Comparison of ENCODE assay signal across 22 mouse cellular contexts in the genomic region with DNA sequence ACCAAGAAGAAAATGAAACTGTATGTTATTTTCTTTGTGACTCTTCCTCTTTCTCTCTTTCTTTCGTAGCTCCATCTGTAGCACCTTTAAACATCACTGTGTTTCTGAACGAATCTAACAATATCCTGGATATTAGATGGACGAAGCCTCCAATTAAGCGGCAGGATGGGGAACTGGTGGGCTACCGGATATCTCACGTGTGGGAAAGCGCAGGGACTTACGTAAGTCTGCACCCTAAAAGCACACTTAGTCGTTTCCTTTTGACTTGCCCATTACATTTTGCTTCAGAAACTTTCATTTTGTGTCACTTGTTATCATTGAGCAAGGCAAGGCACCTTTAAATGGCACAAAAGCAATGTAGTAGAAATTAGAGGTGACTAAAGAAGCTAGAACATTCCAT. TPM values are rescaled to one million over a fixed set of nuclear protein-coding genes. Genes with fewer than 3 reads are reported as not detected.
DNase-seq lines count a peak whose midpoint lies in the region; ATAC-seq and TF ChIP-seq lines count a peak whose summit lies in the region.
"Had no signal": no experiment of that assay in that cellular context is flagged by ENCODE, and none has a peak within 500 bp of the region (broad histone marks: within the 10 kb centered on the region; RNA-seq: fewer than 3 reads in every experiment).

No protein-coding gene starts in this region.

- TF ChIP-seq CTCF in CH12.LX (conservative IDR thresholded peaks at IDR 0.05 in 1 of 2, IDR thresholded peaks at IDR 0.05 in 1 of 2; ENCODE audit: low read depth in 2 of 2, low read length in 2 of 2): no peak

- no peaks in the 10 kb centered on the region for H3K79me2 ChIP-seq in CH12.LX (replicated peaks; ENCODE audit: control insufficient read depth, extremely low read depth, insufficient read depth, poor library complexity, severe bottlenecking)

- ATAC-seq in midbrain, embryonic 14.5 days (ENCODE audit: low FRiP score, low TSS enrichment): no peak
- ATAC-seq: activated CD4-positive, CD25-positive, alpha-beta regulatory T cell, adult 4 months; CD4-positive, CD25-positive, alpha-beta regulatory T cell, adult 4 months; Patski had no signal

- dilution Hi-C loops in CH12.LX (cut with MboI; ENCODE audit: extremely low pct_ligation_motif_present, extremely low pct_unique_long_range_greater_than_20kb, low sequenced_read_pairs): no loop called here

- DNase-seq in A20 (ENCODE audit: low read depth, low spot score) (peak; percentile 55), CH12.LX (ENCODE audit: extremely low read depth) (no peak)
- DNase-seq in induced T-regulatory cell, adult 2 months (ENCODE audit: low read depth): peak; percentile 34
- no peak for DNase-seq in embryonic facial prominence, embryonic 10.5 days (ENCODE audit: low spot score)
- no peak for DNase-seq in frontal cortex, postnatal 36 days (ENCODE audit: low spot score in 2 of 2)
- DNase-seq in midbrain, embryonic 14.5 days: no peak
- DNase-seq: adrenal gland, adult 2 months; adrenal gland, adult 8-10 months; adrenal gland, postnatal 10 days; adrenal gland, postnatal 14 days; adrenal gland, postnatal 25 days; adrenal gland, postnatal 36 days; B cell, adult 2 months; cerebellum, adult 11 months; cerebellum, adult 11-12 months; cerebellum, adult 18-20 months; cerebellum, adult 2 months; cerebellum, adult 8-10 months had no signal

- no peak overlapping the region for H3K9ac ChIP-seq in CH12.LX (ENCODE audit: insufficient read depth, low read depth)
- H3K9ac ChIP-seq in midbrain, embryonic 14.5 days (replicated peaks; ENCODE audit: low read length): no peak overlapping the region

- no peak for TF ChIP-seq POLR2A in CH12.LX (IDR thresholded peaks at IDR 0.05; ENCODE audit: low read depth, low read length)

- 92% methylated on average over 9 of the region's 9 CpGs for WGBS in embryonic facial prominence, embryonic 10.5 days
- WGBS in midbrain, embryonic 14.5 days: 92% methylated on average over 9 of the region's 9 CpGs

- no peak overlapping the region for H3K27ac ChIP-seq in CH12.LX (ENCODE audit: insufficient read depth, low read depth)
- H3K27ac ChIP-seq in embryonic facial prominence, embryonic 10.5 days (replicated peaks): no peak overlapping the region
- no peak overlapping the region for H3K27ac ChIP-seq in midbrain, embryonic 14.5 days (replicated peaks; ENCODE audit: low read depth, low read length)

- no peaks in the 10 kb centered on the region for H3K9me3 ChIP-seq in CH12.LX (replicated peaks; ENCODE audit: low read length)
- H3K9me3 ChIP-seq in embryonic facial prominence, embryonic 10.5 days: no peaks in the 10 kb centered on the region
- H3K9me3 ChIP-seq in midbrain, embryonic 14.5 days (ENCODE audit: control insufficient read depth, low read length): no peaks in the 10 kb centered on the region
- H3K9me3 ChIP-seq: G1E had no signal

- H3K4me3 ChIP-seq in CH12.LX (replicated peaks in 1 of 3; ENCODE audit: low read depth in 2 of 3, low read length in 2 of 3, poor library complexity in 1 of 3): no peak overlapping the region
- H3K4me3 ChIP-seq in embryonic facial prominence, embryonic 10.5 days: no peak overlapping the region
- no peak overlapping the region for H3K4me3 ChIP-seq in midbrain, embryonic 14.5 days (replicated peaks; ENCODE audit: low read depth, low read length)

- no peaks in the 10 kb centered on the region for H3K4me1 ChIP-seq in CH12.LX (ENCODE audit: control insufficient read depth in 1 of 2, insufficient read depth in 2 of 2)
- H3K4me1 ChIP-seq in embryonic facial prominence, embryonic 10.5 days: 0 out of 2 replicates have a peak, but pooled peaks cover 3% of the 10 kb centered on the region
- no peaks in the 10 kb centered on the region for H3K4me1 ChIP-seq in midbrain, embryonic 14.5 days (ENCODE audit: control insufficient read depth, insufficient read depth, low read length)

- no peak for TF ChIP-seq EP300 in CH12.LX (IDR thresholded peaks at IDR 0.05; ENCODE audit: low read length)

- H3K36me3 ChIP-seq in CH12.LX (replicated peaks in 1 of 2; ENCODE audit: control insufficient read depth in 1 of 2, insufficient read depth in 1 of 2, low read length in 1 of 2): no peaks in the 10 kb centered on the region
- H3K36me3 ChIP-seq in embryonic facial prominence, embryonic 10.5 days (replicated peaks): peaks cover 76% of the 10 kb centered on the region
- no peaks in the 10 kb centered on the region for H3K36me3 ChIP-seq in midbrain, embryonic 14.5 days (ENCODE audit: control insufficient read depth, insufficient read depth, low read length)
- H3K36me3 ChIP-seq: G1E had no signal

- in situ Hi-C loops in CH12.LX (cut with MboI; ENCODE audit: low pct_ligation_motif_present, low pct_unique_long_range_greater_than_20kb, low sequenced_read_pairs): no loop called here

- no peaks in the 10 kb centered on the region for H3K27me3 ChIP-seq in CH12.LX (replicated peaks)
- no peaks in the 10 kb centered on the region for H3K27me3 ChIP-seq in embryonic facial prominence, embryonic 10.5 days (replicated peaks; ENCODE audit: low read depth, poor library complexity, severe bottlenecking)
- H3K27me3 ChIP-seq in midbrain, embryonic 14.5 days (ENCODE audit: control insufficient read depth, insufficient read depth, low read length): no peaks in the 10 kb centered on the region
- H3K27me3 ChIP-seq: Patski had no signal

- TF ChIP-seq RAD21 in CH12.LX (IDR thresholded peaks at IDR 0.05; ENCODE audit: low read depth, low read length): no peak

- H3K4me2 ChIP-seq in CH12.LX (ENCODE audit: insufficient read depth, low read depth, poor library complexity, severe bottlenecking): peak overlapping the region; percentile 47
- no peak overlapping the region for H3K4me2 ChIP-seq in midbrain, embryonic 14.5 days (ENCODE audit: low read length)

TF ChIP-seq in CH12.LX, 34 proteins besides CTCF, POLR2A, EP300 and RAD21:
- TF ChIP-seq MXI1 (IDR thresholded peaks at IDR 0.05; ENCODE audit: low read depth, low read length) (no peak), IRF4 (IDR thresholded peaks at IDR 0.05; ENCODE audit: low read depth, low read length) (peak; percentile 44; the same call in 1 of the 2 replicates), ETS1 (conservative IDR thresholded peaks at IDR 0.05; ENCODE audit: low read depth, low read length) (no peak), GABPA (IDR thresholded peaks at IDR 0.05; ENCODE audit: insufficient replicate concordance, low read depth, low read length) (no peak), JUN (IDR thresholded peaks at IDR 0.05; ENCODE audit: insufficient read depth, low read depth, low read length) (no peak), USF1 (IDR thresholded peaks at IDR 0.05; ENCODE audit: low read depth, low read length) (no peak), UBTF (IDR thresholded peaks at IDR 0.05; ENCODE audit: low read depth, low read length) (no peak), ZC3H11A (IDR thresholded peaks at IDR 0.05; ENCODE audit: low read depth, low read length) (no peak), RCOR1 (conservative IDR thresholded peaks at IDR 0.05; ENCODE audit: low read depth, low read length) (no peak; the same call in 1 of the 2 replicates), ZNF384 (IDR thresholded peaks at IDR 0.05; ENCODE audit: low read depth, low read length) (no peak), MYC (IDR thresholded peaks at IDR 0.05; ENCODE audit: low read depth, low read length) (no peak), MAZ (IDR thresholded peaks at IDR 0.05; ENCODE audit: low read depth, low read length) (no peak), JUND (conservative IDR thresholded peaks at IDR 0.05; ENCODE audit: low read depth, low read length) (no peak; the same call in 1 of the 2 replicates), BHLHE40 (IDR thresholded peaks at IDR 0.05; ENCODE audit: low read depth, low read length) (peak; percentile 82), NRF1 (IDR thresholded peaks at IDR 0.05; ENCODE audit: low read depth, low read length) (no peak)

RNA-seq across cellular contexts. Expression of a gene that starts 55.9 kb away (rescaled TPM):
- total RNA-seq in CH12.LX (2012; rRNA removed) (4.3 and 5.3 TPM in 2 replicates), CH12.LX (2014; rRNA removed) (6.6 and 8.1 TPM in 2 replicates)
- 5.4 and 6.2 TPM in 2 replicates for polyA plus RNA-seq in CH12.LX (2012; ENCODE audit: insufficient read length, low read depth)
- 29.7 TPM in 2 replicates for polyA plus RNA-seq in embryonic facial prominence, embryonic 10.5 days (2016; fragmentation: Nextera tagmentation; extraction: Ambion mirVana)
- 32.4 and 39.0 TPM in 2 replicates for polyA plus RNA-seq in midbrain, embryonic 14.5 days (2014; fragmentation: Nextera tagmentation; extraction: Ambion mirVana)

Comparison
In these comparisons a context has a peak if more than half of its experiments do, and no peak if none do; other contexts are left out.
1. DNase-seq: peak in A20 (single experiment) and induced T-regulatory cell, adult 2 months (single experiment); none in CH12.LX (single experiment), embryonic facial prominence, embryonic 10.5 days (single experiment), frontal cortex, postnatal 36 days (0 of 2) and midbrain, embryonic 14.5 days (single experiment).